Mouse (Mus musculus): Measurements from ENCODE around the gene Atp2c1. TPM values are rescaled to one million over a fixed set of nuclear protein-coding genes. Genes with fewer than 3 reads are reported as not detected.

Gene Atp2c1
- polyA plus RNA-seq, 1 experiment: 81.9 TPM

DNA sequence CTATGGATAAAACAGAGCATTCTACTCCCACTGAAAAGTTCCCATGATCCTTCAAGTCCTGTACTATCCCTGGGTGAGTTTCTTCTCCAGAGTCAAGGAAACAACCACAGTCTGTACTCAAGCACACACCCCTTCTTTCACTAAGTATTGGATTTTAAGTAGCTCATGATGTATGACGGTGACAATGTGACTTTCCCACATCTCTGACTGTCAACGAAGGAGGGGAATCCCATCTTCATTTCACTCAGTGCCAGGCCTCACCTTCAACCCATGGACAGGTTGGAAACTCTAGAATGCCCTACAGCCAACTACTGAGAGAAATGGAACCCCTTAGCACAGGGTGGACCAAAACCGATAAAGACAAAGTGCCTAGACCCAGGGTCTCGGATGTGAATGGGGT, 160.9 kb downstream of the Atp2c1 start:
- no peak for DNase-seq (ENCODE audit: low spot score)

DNA sequence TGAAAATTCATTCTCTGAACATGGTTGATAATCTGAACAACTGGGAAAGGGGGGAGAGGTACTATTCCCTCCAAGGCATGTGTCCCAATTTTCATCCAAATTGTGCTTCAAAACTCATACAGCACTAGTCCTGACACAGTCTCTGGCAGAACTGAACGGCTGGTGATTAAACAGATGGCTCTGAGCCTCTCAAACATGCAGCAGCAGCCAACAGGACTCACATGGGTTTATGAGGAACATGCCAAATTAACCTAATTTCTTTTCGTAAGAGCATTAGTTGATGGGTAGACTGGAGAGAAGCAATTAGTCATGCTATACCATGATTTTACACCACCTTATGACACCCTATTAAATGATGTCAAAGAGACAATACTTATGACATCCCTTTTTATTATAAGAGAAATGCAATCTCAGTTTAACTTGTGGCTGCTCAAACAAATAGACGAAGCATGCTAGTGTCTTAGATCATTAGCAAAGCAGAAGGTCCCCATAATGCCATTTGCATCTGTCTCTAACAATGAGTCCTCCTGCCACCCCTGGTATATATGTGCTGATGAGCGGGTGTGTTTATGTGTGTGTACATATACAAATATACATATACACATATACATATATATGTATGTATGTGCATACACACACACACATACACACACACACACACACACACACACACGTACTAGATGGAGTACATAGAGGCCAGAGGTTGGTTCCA, 163.4 kb downstream of the Atp2c1 start:
- no peak for DNase-seq (ENCODE audit: low spot score)

DNA sequence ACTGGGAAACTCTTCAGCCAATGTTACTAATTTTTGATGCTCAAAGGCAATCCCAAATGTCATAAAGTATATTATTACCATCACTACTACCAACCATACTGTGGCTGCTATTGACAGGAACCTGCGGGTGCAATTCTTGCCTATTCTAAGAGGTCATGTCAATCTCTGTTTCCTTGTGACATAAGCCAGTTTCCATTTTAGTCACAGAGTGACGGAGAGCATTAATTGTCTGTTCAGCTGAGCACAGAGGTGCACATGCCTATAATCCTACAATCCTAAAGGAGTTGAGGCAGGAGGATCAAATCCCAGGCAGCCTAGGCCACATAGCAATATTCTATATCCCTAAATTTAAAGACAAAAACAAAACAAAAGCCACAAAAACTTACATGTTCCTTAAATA, 164.9 kb downstream of the Atp2c1 start:
- no peak for DNase-seq (ENCODE audit: low spot score)

Other genes with a start within 250 kb of the Atp2c1 start
- 7.0 and 7.3 TPM in 2 replicates for gene Aste1, start 131.9 kb downstream of the Atp2c1 start, polyA plus RNA-seq (2012; rRNA removed)
- gene Nek11, start 131.8 kb downstream of the Atp2c1 start, polyA plus RNA-seq (2012; rRNA removed): 0.12 and 0.26 TPM in 2 replicates
- 18.1 and 25.5 TPM in 2 replicates for gene Pik3r4, start 115.7 kb upstream of the Atp2c1 start, polyA plus RNA-seq (2012; rRNA removed)

Measured in urinary bladder, adult 2 months (tissue).